ENCODE assay signal across 9 mouse cellular contexts in the genomic region with DNA sequence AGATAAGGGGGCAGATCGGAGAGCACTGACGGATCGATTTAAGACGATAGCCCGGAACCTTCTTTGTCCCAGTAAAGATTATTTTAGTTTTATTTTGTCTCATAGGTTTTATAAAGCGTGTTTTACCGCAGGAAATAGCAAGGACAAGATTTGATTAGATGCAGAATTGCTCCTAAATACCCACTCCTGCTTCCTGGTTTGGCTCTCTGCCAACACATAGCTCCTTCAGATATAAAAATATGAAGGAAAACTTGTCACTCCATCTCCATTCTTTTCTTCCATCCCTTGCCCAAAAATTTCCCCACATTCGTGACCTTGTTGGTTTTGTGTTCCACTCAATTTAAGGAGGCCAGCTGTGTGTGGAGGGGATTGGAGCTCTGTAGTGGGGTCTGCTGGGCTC. TPM values are rescaled to one million over a fixed set of nuclear protein-coding genes. Genes with fewer than 3 reads are reported as not detected.
A peak's percentile ranks its signal among the peaks of the same experiment; 100 is the strongest.
DNase-seq lines count a peak whose midpoint lies in the region; ATAC-seq lines count a peak whose summit lies in the region.
"Had no signal": no experiment of that assay in that cellular context is flagged by ENCODE, and none has a peak within 500 bp of the region (broad histone marks: within the 10 kb centered on the region; RNA-seq: fewer than 3 reads in every experiment).

No protein-coding gene starts in this region.

- no peaks in the 10 kb centered on the region for H3K36me3 ChIP-seq in neural tube, embryonic 11.5 days (ENCODE audit: control insufficient read depth, insufficient read depth, low read length)
- H3K36me3 ChIP-seq in limb, embryonic 13.5 days, result no peaks in the 10 kb centered on the region
- no peaks in the 10 kb centered on the region for H3K36me3 ChIP-seq in stomach, embryonic 16.5 days (ENCODE audit: control insufficient read depth, insufficient read depth, low read length)

- H3K4me2 ChIP-seq in neural tube, embryonic 11.5 days (ENCODE audit: low read depth), result peak overlapping the region; percentile 99
- peak overlapping the region; percentile 99 for H3K4me2 ChIP-seq in limb, embryonic 13.5 days (replicated peaks)
- H3K4me2 ChIP-seq in stomach, embryonic 16.5 days (ENCODE audit: low read depth, low read length), result peak overlapping the region; percentile 98

- WGBS in neural tube, embryonic 11.5 days, result 5% methylated on average over 8 of the region's 8 CpGs
- 7% methylated on average over 8 of the region's 8 CpGs for WGBS in limb, embryonic 13.5 days
- 5% methylated on average over 8 of the region's 8 CpGs for WGBS in stomach, embryonic 16.5 days

- H3K27me3 ChIP-seq in neural tube, embryonic 11.5 days (ENCODE audit: control insufficient read depth, insufficient read depth, low read length), result 0 out of 2 replicates have a peak, but pooled peaks cover 6% of the 10 kb centered on the region
- H3K27me3 ChIP-seq in limb, embryonic 13.5 days, result peaks cover 32% of the 10 kb centered on the region
- peaks cover 16% of the 10 kb centered on the region; the same call in 1 of the 2 replicates for H3K27me3 ChIP-seq in stomach, embryonic 16.5 days (ENCODE audit: control insufficient read depth, insufficient read depth, low read length)

- H3K4me3 ChIP-seq in neural tube, embryonic 11.5 days (ENCODE audit: low read depth, low read length), result peak overlapping the region; percentile 80
- H3K4me3 ChIP-seq in limb, embryonic 13.5 days, result peak overlapping the region; percentile 65
- peak overlapping the region; percentile 71 for H3K4me3 ChIP-seq in stomach, embryonic 16.5 days (replicated peaks; ENCODE audit: low read length)

- H3K4me1 ChIP-seq in neural tube, embryonic 11.5 days (ENCODE audit: control insufficient read depth, insufficient read depth, low read length), result peaks cover 9% of the 10 kb centered on the region; the same call in 1 of the 2 replicates
- peaks cover 8% of the 10 kb centered on the region for H3K4me1 ChIP-seq in limb, embryonic 13.5 days
- H3K4me1 ChIP-seq in stomach, embryonic 16.5 days (ENCODE audit: control insufficient read depth, insufficient read depth, low read length), result peaks cover 7% of the 10 kb centered on the region; the same call in 1 of the 2 replicates

- no peak overlapping the region for H3K9ac ChIP-seq in neural tube, embryonic 11.5 days (ENCODE audit: low read length)
- H3K9ac ChIP-seq in limb, embryonic 13.5 days, result no peak overlapping the region
- H3K9ac ChIP-seq in stomach, embryonic 16.5 days (ENCODE audit: low read length), result no peak overlapping the region

- no peak overlapping the region for H3K27ac ChIP-seq in neural tube, embryonic 11.5 days (ENCODE audit: low read depth, low read length)
- no peak overlapping the region for H3K27ac ChIP-seq in limb, embryonic 13.5 days
- H3K27ac ChIP-seq in stomach, embryonic 16.5 days (ENCODE audit: low read length), result no peak overlapping the region

- ATAC-seq in neural tube, embryonic 11.5 days (ENCODE audit: insufficient read depth, low FRiP score, low TSS enrichment), result no peak
- ATAC-seq in limb, embryonic 13.5 days (ENCODE audit: low FRiP score, low read depth), result no peak
- no peak for ATAC-seq in stomach, embryonic 16.5 days (ENCODE audit: insufficient read depth, low FRiP score)

- DNase-seq in cerebellum, postnatal 14 days, result peak; percentile 31 to 36
- DNase-seq in cerebellum, postnatal 36 days, result no peak
- no peak for DNase-seq in neural tube, embryonic 11.5 days (ENCODE audit: low spot score)
- no peak for DNase-seq in neural tube, embryonic 10.5 days (ENCODE audit: extremely low spot score, low spot score)
- DNase-seq in right cerebral cortex, postnatal 36 days (ENCODE audit: low spot score in 2 of 2), result no peak
- no peak for DNase-seq in gastrocnemius, postnatal 10 days
- DNase-seq: cerebellum, adult 8-10 months had no signal

- H3K9me3 ChIP-seq in neural tube, embryonic 11.5 days (ENCODE audit: control insufficient read depth, low read length), result no peaks in the 10 kb centered on the region
- no peaks in the 10 kb centered on the region for H3K9me3 ChIP-seq in limb, embryonic 13.5 days
- no peaks in the 10 kb centered on the region for H3K9me3 ChIP-seq in stomach, embryonic 16.5 days (replicated peaks; ENCODE audit: control insufficient read depth, low read length)

RNA-seq across cellular contexts. Expression of gene Lrp11, which starts 1.2 kb away (rescaled TPM):
- polyA plus RNA-seq in neural tube, embryonic 11.5 days (2014; fragmentation: Nextera tagmentation; extraction: Ambion mirVana), result 9.6 and 11.5 TPM in 2 replicates
- polyA plus RNA-seq in limb, embryonic 13.5 days (2015; fragmentation: Nextera tagmentation; extraction: Ambion mirVana), result 1.2 and 1.3 TPM in 2 replicates
- 2.3 and 2.9 TPM in 2 replicates for polyA plus RNA-seq in stomach, embryonic 16.5 days (2015; fragmentation: Nextera tagmentation; extraction: Ambion mirVana)
- total RNA-seq in gastrocnemius, postnatal 10 days (2021), result 1 to 10 TPM; 2.2 to 2.3 TPM

Comparison
In these comparisons a context has a peak if more than half of its experiments do, and no peak if none do; other contexts are left out.
1. DNase-seq: peak in cerebellum, postnatal 14 days (2 of 2); none in cerebellum, postnatal 36 days (0 of 2), neural tube, embryonic 11.5 days (single experiment), neural tube, embryonic 10.5 days (single experiment), right cerebral cortex, postnatal 36 days (0 of 2) and gastrocnemius, postnatal 10 days (single experiment).
2. Peak in every context shown above with its lines, with median percentiles within 50 percentile points of each other: H3K4me2 ChIP-seq and H3K4me3 ChIP-seq.